Mouse (Mus musculus): ENCODE results near the gene Gjd3. TPM values are rescaled to one million over a fixed set of nuclear protein-coding genes. Genes with fewer than 3 reads are reported as not detected.

Gene Gjd3
- total and polyA plus RNA-seq, 3 experiments: not detected

DNA sequence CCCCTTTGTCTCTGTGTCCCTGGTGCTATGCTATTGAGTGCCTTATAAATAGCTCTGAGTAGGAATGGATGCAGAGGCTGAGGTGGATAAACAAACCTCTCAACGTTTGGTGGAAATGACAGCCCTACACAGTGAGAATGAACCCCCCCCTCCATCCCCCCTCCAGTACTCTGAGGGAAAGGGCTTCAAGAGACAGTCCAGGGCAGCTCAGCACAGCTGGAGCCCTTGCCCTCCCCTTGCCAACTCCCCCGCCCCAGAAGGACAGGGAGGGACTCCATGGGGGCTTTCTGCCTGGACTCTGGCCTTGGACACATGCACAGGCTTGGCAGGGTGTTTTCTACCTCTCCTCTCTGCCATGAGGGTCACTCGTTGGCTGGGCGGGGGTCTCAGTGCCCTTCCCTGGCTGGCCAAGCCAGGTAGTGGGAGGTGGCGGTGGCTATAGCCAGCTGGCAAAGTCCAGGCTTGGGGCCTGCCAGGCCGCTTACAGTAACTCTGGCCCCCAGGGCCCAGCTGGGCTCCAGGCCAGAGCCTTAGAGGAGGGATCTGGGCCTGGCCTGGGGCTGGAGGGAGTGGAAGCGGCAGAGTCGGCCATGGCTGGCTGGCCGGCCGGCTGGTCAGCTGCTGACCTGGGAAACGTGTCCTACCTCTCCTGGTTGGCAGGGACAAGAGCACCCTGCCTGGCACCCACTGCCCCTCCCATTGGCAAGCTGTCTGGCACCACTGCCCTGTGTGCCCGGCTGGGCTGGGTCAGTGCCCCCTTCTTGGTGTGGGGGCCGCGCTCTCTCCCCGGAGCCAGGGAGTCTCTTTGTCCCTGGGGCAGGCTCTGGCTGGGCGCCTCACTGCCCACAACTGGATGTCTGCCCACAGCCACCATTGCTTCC lies 31.6 kb downstream of the Gjd3 start:
- Histone ChIP-seq H3K27me3 (ENCODE audit: control insufficient read depth in 1 of 2, insufficient read depth in 2 of 2, low read length in 2 of 2) (no peaks in the 10 kb centered on the region), H3K4me1 (ENCODE audit: control insufficient read depth in 1 of 2, insufficient read depth in 2 of 2, low read length in 2 of 2) (peaks cover 28 to 53% of the 10 kb centered on the region in 2 experiments), H3K9ac (ENCODE audit: control insufficient read depth, low read depth, low read length, poor library complexity, severe bottlenecking) (no peak overlapping the region), H3K27ac (ENCODE audit: control insufficient read depth, low read depth, low read length) (no peak overlapping the region), H3K9me3 (replicated peaks; ENCODE audit: insufficient read depth, low read length) (no peaks in the 10 kb centered on the region), H3K4me3 (ENCODE audit: control insufficient read depth in 1 of 2, insufficient read depth in 1 of 2, low read depth in 2 of 2, low read length in 2 of 2) (no peak overlapping the region), H3K79me2 (ENCODE audit: control insufficient read depth, insufficient read depth, low read length, poor library complexity) (0 out of 2 replicates have a peak, but pooled peaks cover 2% of the 10 kb centered on the region), H3K36me3 (ENCODE audit: control insufficient read depth in 1 of 2, insufficient read depth in 2 of 2, low read length in 2 of 2) (peaks cover 0 to 48% of the 10 kb centered on the region in 2 experiments; a peak in 2 of 4 replicates)
- DNase-seq (ENCODE audit: low read depth, low spot score): no peak
- no peak for TF ChIP-seq HCFC1 (IDR thresholded peaks at IDR 0.05; ENCODE audit: low read depth, low read length)
- no peak for TF ChIP-seq POLR2AphosphoS2 (IDR thresholded peaks at IDR 0.05; ENCODE audit: low read length)
- TF ChIP-seq RAD21 (IDR thresholded peaks at IDR 0.05; ENCODE audit: low read depth, low read length): no peak
- no peak for TF ChIP-seq MAFK (IDR thresholded peaks at IDR 0.05; ENCODE audit: borderline replicate concordance, low read depth, low read length)
- TF ChIP-seq MXI1 (IDR thresholded peaks at IDR 0.05; ENCODE audit: low read depth, low read length): no peak
- no peak for TF ChIP-seq JUND (IDR thresholded peaks at IDR 0.05; ENCODE audit: low read depth, low read length)
- TF ChIP-seq TAL1 (IDR thresholded peaks at IDR 0.05; ENCODE audit: low read length): no peak
- no peak for TF ChIP-seq SMC3 (IDR thresholded peaks at IDR 0.05; ENCODE audit: low read depth, low read length)
- no peak for TF ChIP-seq POLR2A (IDR thresholded peaks at IDR 0.05; ENCODE audit: control insufficient read depth in 1 of 2, insufficient read depth in 1 of 2, low read depth in 1 of 2, low read length in 2 of 2, poor library complexity in 1 of 2)

DNA sequence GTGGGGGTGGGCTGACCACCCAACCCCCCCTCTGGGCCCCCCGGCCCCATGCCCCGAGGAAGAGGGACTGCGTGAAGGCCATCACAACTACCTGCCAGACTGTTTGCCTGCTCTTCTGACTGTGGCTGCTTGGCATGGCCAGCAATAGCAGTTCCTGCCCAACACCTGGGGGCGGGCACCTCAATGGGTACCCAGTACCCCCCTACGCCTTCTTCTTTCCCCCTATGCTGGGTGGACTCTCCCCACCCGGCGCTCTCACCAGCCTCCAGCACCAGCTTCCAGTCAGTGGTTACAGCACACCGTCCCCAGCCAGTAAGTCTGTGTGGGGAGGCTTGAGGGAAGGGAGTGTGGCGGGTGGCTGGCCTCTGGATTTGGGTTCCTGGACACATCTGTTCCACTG lies 32.3 kb downstream of the Gjd3 start:
- peaks cover 0 to 48% of the 10 kb centered on the region in 2 experiments; a peak in 2 of 4 replicates for H3K36me3 ChIP-seq (ENCODE audit: control insufficient read depth in 1 of 2, insufficient read depth in 2 of 2, low read length in 2 of 2)
- DNase-seq (ENCODE audit: low read depth, low spot score): no peak
- H3K9me3 ChIP-seq (replicated peaks; ENCODE audit: insufficient read depth, low read length): no peaks in the 10 kb centered on the region
- no peak for TF ChIP-seq MYB (IDR thresholded peaks at IDR 0.05; ENCODE audit: low read depth, low read length)
- TF ChIP-seq ZKSCAN1 (IDR thresholded peaks at IDR 0.05; ENCODE audit: low read depth, low read length): no peak
- TF ChIP-seq RAD21 (IDR thresholded peaks at IDR 0.05; ENCODE audit: low read depth, low read length): no peak
- no peak for TF ChIP-seq MAZ (IDR thresholded peaks at IDR 0.05; ENCODE audit: low read depth, low read length)
- no peak for TF ChIP-seq TCF12 (IDR thresholded peaks at IDR 0.05; ENCODE audit: low read depth, low read length)
- no peak for TF ChIP-seq TBP (IDR thresholded peaks at IDR 0.05; ENCODE audit: low read depth, low read length)
- TF ChIP-seq USF1 (IDR thresholded peaks at IDR 0.05; ENCODE audit: low read depth, low read length): no peak
- no peak for TF ChIP-seq SIN3A (IDR thresholded peaks at IDR 0.05; ENCODE audit: low read length)
- no peak for TF ChIP-seq RCOR1 (IDR thresholded peaks at IDR 0.05; ENCODE audit: low read depth, low read length)
- no peak for TF ChIP-seq ZC3H11A (IDR thresholded peaks at IDR 0.05; ENCODE audit: low read depth, low read length)
- no peak for TF ChIP-seq ZNF384 (IDR thresholded peaks at IDR 0.05; ENCODE audit: low read depth, low read length)
- TF ChIP-seq CHD2 (IDR thresholded peaks at IDR 0.05; ENCODE audit: low read length): no peak
- no peak for TF ChIP-seq EP300 (IDR thresholded peaks at IDR 0.05; ENCODE audit: low read depth in 1 of 2, low read length in 2 of 2)
- no peak for TF ChIP-seq BHLHE40 (IDR thresholded peaks at IDR 0.05; ENCODE audit: borderline replicate concordance, low read depth, low read length)
- TF ChIP-seq CHD1 (IDR thresholded peaks at IDR 0.05; ENCODE audit: low read depth, low read length): no peak
- no peak for TF ChIP-seq MYC (IDR thresholded peaks at IDR 0.05; ENCODE audit: low read depth, low read length)
- TF ChIP-seq POLR2AphosphoS5 (IDR thresholded peaks at IDR 0.05; ENCODE audit: borderline replicate concordance, low read depth, low read length): no peak
- no peak for TF ChIP-seq UBTF (IDR thresholded peaks at IDR 0.05; ENCODE audit: borderline replicate concordance, insufficient read depth, low read depth, low read length)
- peaks cover 28 to 53% of the 10 kb centered on the region in 2 experiments for H3K4me1 ChIP-seq (ENCODE audit: control insufficient read depth in 1 of 2, insufficient read depth in 2 of 2, low read length in 2 of 2)
- H3K9ac ChIP-seq (ENCODE audit: control insufficient read depth, low read depth, low read length, poor library complexity, severe bottlenecking): no peak overlapping the region
- H3K4me3 ChIP-seq (ENCODE audit: control insufficient read depth in 1 of 2, insufficient read depth in 1 of 2, low read depth in 2 of 2, low read length in 2 of 2): no peak overlapping the region
- H3K27ac ChIP-seq (ENCODE audit: control insufficient read depth, low read depth, low read length): no peak overlapping the region
- H3K27me3 ChIP-seq (ENCODE audit: control insufficient read depth in 1 of 2, insufficient read depth in 2 of 2, low read length in 2 of 2): no peaks in the 10 kb centered on the region
- 0 out of 2 replicates have a peak, but pooled peaks cover 2% of the 10 kb centered on the region for H3K79me2 ChIP-seq (ENCODE audit: control insufficient read depth, insufficient read depth, low read length, poor library complexity)

All from MEL (cell line).